Mouse (Mus musculus) lung, adult 2 months (tissue): ENCODE data around the gene Fndc3b. TPM values are rescaled to one million over a fixed set of nuclear protein-coding genes. Genes with fewer than 3 reads are reported as not detected.

Experiments used
- DNase-seq: peaks from one replicate; pipeline ENCODE4 v3.0.0; 2022
- H3K4me1 ChIP-seq: fragments of 200-500 bp; 2 replicates; pipeline ENCODE4 v1.6.1; 2011; ENCODE audit warnings: low read length; ENCODE audit not compliant: control insufficient read depth, insufficient read depth
- H3K4me3 ChIP-seq: fragments of 200-500 bp; replicated peaks from 2 replicates; pipeline ENCODE3; 2011; ENCODE audit warnings: low read depth, mild to moderate bottlenecking, control low read depth, low read length; ENCODE audit errors: extremely low read depth
- CTCF ChIP-seq: fragments of 200-500 bp; IDR thresholded peaks from 2 replicates; pipeline ENCODE4 v1.5.1; 2011; ENCODE audit warnings: mild to moderate bottlenecking, low read length, control low read depth; ENCODE audit not compliant: insufficient read depth
- POLR2A ChIP-seq: fragments of 200-500 bp; IDR thresholded peaks from 2 replicates; pipeline ENCODE4 v1.6.1; 2011; ENCODE audit warnings: low read depth, mild to moderate bottlenecking, control low read depth, low read length, borderline replicate concordance; ENCODE audit errors: extremely low read depth
- WGBS: fragments of 180-500 bp; shearing (Covaris S2); methylation state at CpG from one replicate; pipeline ENCODE4 v1.1.7; 2018; 5-methylcytosine and 5-hydroxymethylcytosine counted together
- polyA plus RNA-seq: library from polyadenylated mRNA; depleted of rRNA; stranded (reverse); fragments of >200 nt; gene quantifications from 2 replicates; pipeline ENCODE4 v1.2.3, GENCODE M21; 2012

Gene Fndc3b
- polyA plus RNA-seq, 1 experiment: 23.8 TPM

DNA sequence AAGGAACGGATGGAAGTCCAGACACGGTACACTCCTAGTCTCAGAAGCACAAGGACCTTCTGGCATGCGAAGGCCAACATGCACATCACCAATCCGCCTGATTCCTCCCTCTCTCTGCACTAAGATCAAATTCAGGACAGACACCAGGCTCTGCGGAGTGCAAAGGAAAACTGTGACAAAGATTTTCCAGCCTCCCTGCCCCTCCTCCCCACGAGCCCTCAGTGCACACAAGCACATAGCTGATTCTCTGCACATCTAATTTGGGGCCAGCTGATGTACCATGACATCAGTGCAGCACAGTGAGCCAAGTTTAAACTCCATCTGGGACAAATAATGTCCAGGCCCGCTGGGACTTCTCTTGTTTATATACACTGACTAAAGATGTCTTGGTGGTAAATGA, 80.0 kb downstream of the Fndc3b start:
- 57% methylated on average over 7 of the region's 7 CpGs for WGBS
- TF ChIP-seq CTCF (no peak), POLR2A (no peak)
- no peaks in the 10 kb centered on the region for H3K4me1 ChIP-seq
- H3K4me3 ChIP-seq: no peak overlapping the region
- DNase-seq: no peak

- TF ChIP-seq POLR2A: no peak
- no peak for TF ChIP-seq CTCF
- WGBS: 95% methylated on average over 5 of the region's 5 CpGs
Observed at GRCm38 (mm10) chr3:27629716-27630115, 81.4 kb downstream of the Fndc3b start.

GRCm38 (mm10) chr3:27626301-27626700, 84.8 kb downstream of the Fndc3b start:
- WGBS: 69% methylated on average over 8 of the region's 8 CpGs
- Histone ChIP-seq H3K4me3 (no peak overlapping the region), H3K4me1 (peaks cover 5% of the 10 kb centered on the region; the same call in 1 of the 2 replicates)
- TF ChIP-seq CTCF: no peak
- TF ChIP-seq POLR2A: no peak
- DNase-seq: no peak

More at GRCm38 (mm10) chr3:27629716-27630115, 81.4 kb downstream of the Fndc3b start:
- H3K4me1 ChIP-seq: peaks cover 5% of the 10 kb centered on the region; the same call in 1 of the 2 replicates
- no peak for DNase-seq
- no peak overlapping the region for H3K4me3 ChIP-seq

- WGBS: 35% methylated on average over 8 of the region's 8 CpGs
- no peak overlapping the region for H3K4me3 ChIP-seq
- TF ChIP-seq CTCF: no peak
- TF ChIP-seq POLR2A: no peak
- DNase-seq: no peak
- H3K4me1 ChIP-seq: peaks cover 5% of the 10 kb centered on the region; the same call in 1 of the 2 replicates
Observed at GRCm38 (mm10) chr3:27625592-27625985, 85.5 kb downstream of the Fndc3b start.

- WGBS: 69% methylated on average over 12 of the region's 12 CpGs
- DNase-seq: no peak
- peaks cover 5% of the 10 kb centered on the region; the same call in 1 of the 2 replicates for H3K4me1 ChIP-seq
- TF ChIP-seq CTCF (no peak), POLR2A (no peak)
- no peak overlapping the region for H3K4me3 ChIP-seq
Observed at GRCm38 (mm10) chr3:27624974-27625591, 86.0 kb downstream of the Fndc3b start.

DNA sequence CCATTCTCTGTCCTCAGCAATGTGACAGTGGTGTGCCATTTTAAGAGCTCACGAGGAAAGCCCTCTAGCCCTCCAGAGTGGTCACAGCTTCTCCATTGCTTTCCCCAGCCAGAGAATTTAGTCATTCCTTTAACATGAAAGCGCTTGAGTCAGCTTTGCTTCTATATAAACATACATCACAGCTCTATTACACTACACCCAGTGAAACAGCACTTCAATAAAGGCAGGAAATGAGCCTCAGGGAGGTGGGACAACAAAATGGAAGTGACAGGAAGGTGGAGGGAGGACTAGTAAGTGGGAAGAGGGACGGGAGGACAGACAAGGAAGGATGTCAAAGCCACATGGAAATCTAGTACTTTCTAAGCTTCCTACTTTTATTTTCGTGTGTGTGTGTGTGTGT, 88.7 kb downstream of the Fndc3b start:
- H3K4me1 ChIP-seq: peaks cover 9% of the 10 kb centered on the region
- TF ChIP-seq POLR2A: no peak
- TF ChIP-seq CTCF: no peak
- no peak overlapping the region for H3K4me3 ChIP-seq
- 35% methylated on average over 4 of the region's 4 CpGs for WGBS
- DNase-seq: no peak

GRCm38 (mm10) chr3:27621176-27621575, 89.9 kb downstream of the Fndc3b start:
- WGBS: 81% methylated on average over 4 of the region's 4 CpGs
- no peak for TF ChIP-seq CTCF
- no peak for TF ChIP-seq POLR2A
- no peak overlapping the region for H3K4me3 ChIP-seq
- peaks cover 22% of the 10 kb centered on the region for H3K4me1 ChIP-seq
- DNase-seq: no peak

- Histone ChIP-seq H3K4me3 (no peak overlapping the region), H3K4me1 (peaks cover 21% of the 10 kb centered on the region)
- no peak for DNase-seq
- WGBS: 56% methylated on average over 9 of the region's 9 CpGs
- TF ChIP-seq POLR2A (no peak), CTCF (no peak)
Observed at GRCm38 (mm10) chr3:27617733-27618132, 93.4 kb downstream of the Fndc3b start.

DNA sequence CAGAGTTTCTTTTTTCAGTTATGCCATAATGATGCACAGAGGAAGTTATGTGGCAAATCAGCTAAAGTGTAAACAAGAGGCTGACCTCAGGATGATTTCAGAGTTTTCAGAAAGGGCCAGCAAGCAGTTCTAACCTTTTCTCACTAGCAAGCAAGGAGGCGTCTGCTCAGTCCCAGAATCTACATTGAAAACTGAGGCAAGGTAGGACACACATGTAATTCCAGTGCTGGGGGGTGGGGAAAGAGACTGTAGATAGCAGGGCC, 93.9 kb downstream of the Fndc3b start:
- H3K4me3 ChIP-seq: no peak overlapping the region
- DNase-seq: no peak
- 39% methylated on average over 1 of the region's 1 CpGs for WGBS
- no peak for TF ChIP-seq POLR2A
- TF ChIP-seq CTCF: no peak
- H3K4me1 ChIP-seq: peaks cover 21% of the 10 kb centered on the region

DNA sequence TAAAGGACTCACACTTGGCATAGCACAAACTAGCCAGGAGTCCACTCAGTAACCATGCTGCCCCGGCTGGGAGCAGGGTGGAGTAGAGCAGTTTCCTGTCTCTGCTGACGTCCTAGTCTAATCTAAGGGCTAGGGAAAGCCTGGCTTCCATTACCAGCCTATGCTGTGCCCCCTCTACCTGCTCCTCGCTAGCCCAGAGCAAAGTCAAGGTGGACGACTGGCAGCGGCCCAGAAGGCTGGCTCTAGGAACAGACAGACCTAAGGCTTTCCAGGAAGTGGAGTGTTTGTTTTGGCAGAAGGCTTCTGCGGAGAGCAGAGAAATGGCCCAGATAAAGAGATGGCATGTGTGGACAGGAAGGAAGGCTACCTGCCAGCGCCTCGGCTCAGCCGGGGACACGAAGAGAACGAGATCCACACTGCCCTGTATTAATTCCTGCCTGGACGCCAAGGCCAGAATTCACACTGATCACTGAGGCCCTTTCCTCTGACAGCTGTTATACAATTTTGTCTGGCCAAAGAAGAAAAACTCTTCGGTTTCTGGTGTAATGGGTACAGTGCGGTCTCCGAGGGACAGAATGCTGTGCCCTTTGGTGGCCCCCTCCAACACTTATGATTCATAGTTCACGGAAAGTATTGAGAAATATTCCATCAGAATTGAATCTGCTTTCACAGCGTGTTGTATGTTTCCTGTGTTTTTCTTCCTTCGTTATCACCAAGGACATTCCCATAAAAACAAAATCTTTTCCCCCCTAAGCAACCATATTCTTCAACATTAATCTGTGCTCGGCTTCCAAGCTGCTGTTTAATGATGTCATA, 94.5 kb downstream of the Fndc3b start:
- TF ChIP-seq POLR2A (no peak), CTCF (no peak)
- DNase-seq: peak; percentile 73
- Histone ChIP-seq H3K4me3 (peak overlapping the region; percentile 26), H3K4me1 (peaks cover 21% of the 10 kb centered on the region)
- WGBS: 8% methylated on average over 19 of the region's 19 CpGs
